Mouse (Mus musculus): ENCODE data around the gene Strn4. TPM values are rescaled to one million over a fixed set of nuclear protein-coding genes. Genes with fewer than 3 reads are reported as not detected.

Gene Strn4
- polyA plus RNA-seq, 1 experiment from 2014 or later, result 98.4 TPM

GRCm38 (mm10) chr7:16846775-16847174 lies 31.1 kb downstream of the Strn4 start:
- Histone ChIP-seq H3K27me3 (ENCODE audit: insufficient read depth, low read length) (no peaks in the 10 kb centered on the region), H3K4me1 (ENCODE audit: insufficient read depth, low read length) (peaks cover 35% of the 10 kb centered on the region), H3K9ac (replicated peaks; ENCODE audit: low read length) (no peak overlapping the region), H3K36me3 (ENCODE audit: insufficient read depth, low read length) (peaks cover 23% of the 10 kb centered on the region), H3K27ac (ENCODE audit: low read length) (no peak overlapping the region), H3K9me3 (ENCODE audit: low read length) (no peaks in the 10 kb centered on the region), H3K4me3 (ENCODE audit: low read length) (no peak overlapping the region), H3K4me2 (replicated peaks; ENCODE audit: low read depth, low read length) (no peak overlapping the region)
- WGBS, result 96% methylated on average over 5 of the region's 5 CpGs
- no peak for ATAC-seq (ENCODE audit: low FRiP score, low TSS enrichment)

DNA sequence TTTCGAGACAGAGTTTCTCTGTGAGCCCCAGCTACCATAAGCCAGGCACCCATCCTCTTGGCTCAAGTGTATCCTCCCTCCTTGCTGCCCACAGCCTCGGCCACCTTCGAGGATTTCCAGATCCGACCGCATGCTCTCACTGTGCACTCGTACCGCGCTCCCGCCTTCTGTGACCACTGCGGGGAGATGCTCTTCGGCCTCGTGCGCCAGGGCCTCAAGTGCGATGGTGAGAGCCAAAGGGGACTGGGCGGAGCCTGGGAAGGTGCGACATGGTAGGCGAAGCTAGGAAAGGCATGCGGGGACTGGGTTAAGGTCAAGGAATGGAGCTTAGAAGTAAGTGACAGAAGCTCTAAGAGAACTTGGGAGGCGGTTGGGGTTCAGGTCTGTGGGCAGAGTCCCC lies 31.8 kb downstream of the Strn4 start:
- peaks cover 28% of the 10 kb centered on the region for H3K4me1 ChIP-seq (ENCODE audit: insufficient read depth, low read length)
- ATAC-seq (ENCODE audit: low FRiP score, low TSS enrichment), result no peak
- H3K4me2 ChIP-seq (replicated peaks; ENCODE audit: low read depth, low read length), result no peak overlapping the region
- H3K27me3 ChIP-seq (ENCODE audit: insufficient read depth, low read length), result no peaks in the 10 kb centered on the region
- no peaks in the 10 kb centered on the region for H3K9me3 ChIP-seq (ENCODE audit: low read length)
- H3K36me3 ChIP-seq (ENCODE audit: insufficient read depth, low read length), result peaks cover 28% of the 10 kb centered on the region
- no peak overlapping the region for H3K9ac ChIP-seq (replicated peaks; ENCODE audit: low read length)
- no peak overlapping the region for H3K4me3 ChIP-seq (ENCODE audit: low read length)
- H3K27ac ChIP-seq (ENCODE audit: low read length), result no peak overlapping the region
- WGBS, result 84% methylated on average over 19 of the region's 19 CpGs

- H3K9me3 ChIP-seq (ENCODE audit: low read length), result no peaks in the 10 kb centered on the region
- ATAC-seq (ENCODE audit: low FRiP score, low TSS enrichment), result no peak
- no peak overlapping the region for H3K27ac ChIP-seq (ENCODE audit: low read length)
- H3K36me3 ChIP-seq (ENCODE audit: insufficient read depth, low read length), result peaks cover 33% of the 10 kb centered on the region
- no peak overlapping the region for H3K9ac ChIP-seq (replicated peaks; ENCODE audit: low read length)
- H3K4me3 ChIP-seq (ENCODE audit: low read length), result no peak overlapping the region
- peaks cover 23% of the 10 kb centered on the region for H3K4me1 ChIP-seq (ENCODE audit: insufficient read depth, low read length)
- no peak overlapping the region for H3K4me2 ChIP-seq (replicated peaks; ENCODE audit: low read depth, low read length)
- 28% methylated on average over 17 of the region's 17 CpGs for WGBS
- no peaks in the 10 kb centered on the region for H3K27me3 ChIP-seq (ENCODE audit: insufficient read depth, low read length)
These were observed 32.9 kb downstream of the Strn4 start for GRCm38 (mm10) chr7:16848579-16848978.

GRCm38 (mm10) chr7:16851636-16852035 lies 35.9 kb downstream of the Strn4 start:
- H3K4me1 ChIP-seq (ENCODE audit: insufficient read depth, low read length), result no peaks in the 10 kb centered on the region
- H3K9me3 ChIP-seq (ENCODE audit: low read length), result no peaks in the 10 kb centered on the region
- no peak overlapping the region for H3K9ac ChIP-seq (replicated peaks; ENCODE audit: low read length)
- peaks cover 62% of the 10 kb centered on the region for H3K36me3 ChIP-seq (ENCODE audit: insufficient read depth, low read length)
- no peak overlapping the region for H3K4me2 ChIP-seq (replicated peaks; ENCODE audit: low read depth, low read length)
- no peaks in the 10 kb centered on the region for H3K27me3 ChIP-seq (ENCODE audit: insufficient read depth, low read length)
- H3K4me3 ChIP-seq (ENCODE audit: low read length), result no peak overlapping the region
- 65% methylated on average over 4 of the region's 4 CpGs for WGBS
- ATAC-seq (ENCODE audit: low FRiP score, low TSS enrichment), result no peak
- no peak overlapping the region for H3K27ac ChIP-seq (ENCODE audit: low read length)

- ATAC-seq (ENCODE audit: low FRiP score, low TSS enrichment), result no peak
- Histone ChIP-seq H3K36me3 (ENCODE audit: insufficient read depth, low read length) (peaks cover 67% of the 10 kb centered on the region), H3K27me3 (ENCODE audit: insufficient read depth, low read length) (no peaks in the 10 kb centered on the region), H3K4me2 (replicated peaks; ENCODE audit: low read depth, low read length) (no peak overlapping the region), H3K4me3 (ENCODE audit: low read length) (no peak overlapping the region), H3K9me3 (ENCODE audit: low read length) (no peaks in the 10 kb centered on the region), H3K4me1 (ENCODE audit: insufficient read depth, low read length) (no peaks in the 10 kb centered on the region), H3K27ac (ENCODE audit: low read length) (no peak overlapping the region), H3K9ac (replicated peaks; ENCODE audit: low read length) (no peak overlapping the region)
- 79% methylated on average over 14 of the region's 14 CpGs for WGBS
These were observed 37.7 kb downstream of the Strn4 start for GRCm38 (mm10) chr7:16853302-16853831.

DNA sequence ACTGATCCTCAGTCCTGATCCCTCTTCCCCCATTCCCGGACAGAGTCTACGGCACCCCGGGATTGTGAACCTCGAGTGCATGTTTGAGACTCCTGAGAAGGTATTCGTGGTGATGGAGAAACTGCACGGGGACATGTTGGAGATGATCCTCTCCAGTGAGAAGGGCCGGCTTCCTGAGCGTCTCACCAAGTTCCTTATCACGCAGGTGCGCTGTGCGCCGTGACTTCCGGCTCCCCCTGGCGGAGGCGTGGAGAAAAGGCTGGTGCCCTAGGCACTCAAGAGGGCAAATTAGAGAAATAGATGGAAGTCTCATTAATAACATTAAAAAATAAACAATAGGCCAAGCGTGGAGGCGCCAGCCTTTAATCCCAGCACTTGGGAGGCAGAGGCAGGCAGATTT lies 42.6 kb downstream of the Strn4 start:
- H3K4me1 ChIP-seq (ENCODE audit: insufficient read depth, low read length), result no peaks in the 10 kb centered on the region
- H3K9me3 ChIP-seq (ENCODE audit: low read length), result no peaks in the 10 kb centered on the region
- H3K9ac ChIP-seq (replicated peaks; ENCODE audit: low read length), result no peak overlapping the region
- H3K27ac ChIP-seq (ENCODE audit: low read length), result no peak overlapping the region
- no peak overlapping the region; the same call in 1 of the 2 replicates for H3K4me2 ChIP-seq (replicated peaks; ENCODE audit: low read depth, low read length)
- WGBS, result 21% methylated on average over 17 of the region's 17 CpGs
- no peak for ATAC-seq (ENCODE audit: low FRiP score, low TSS enrichment)
- no peak overlapping the region for H3K4me3 ChIP-seq (ENCODE audit: low read length)
- H3K27me3 ChIP-seq (ENCODE audit: insufficient read depth, low read length), result no peaks in the 10 kb centered on the region
- H3K36me3 ChIP-seq (ENCODE audit: insufficient read depth, low read length), result peaks cover 38% of the 10 kb centered on the region

GRCm38 (mm10) chr7:16859902-16860651 lies 44.4 kb downstream of the Strn4 start:
- no peaks in the 10 kb centered on the region for H3K9me3 ChIP-seq (ENCODE audit: low read length)
- no peaks in the 10 kb centered on the region for H3K4me1 ChIP-seq (ENCODE audit: insufficient read depth, low read length)
- H3K4me2 ChIP-seq (replicated peaks; ENCODE audit: low read depth, low read length), result no peak overlapping the region
- no peak overlapping the region for H3K9ac ChIP-seq (replicated peaks; ENCODE audit: low read length)
- H3K27ac ChIP-seq (ENCODE audit: low read length), result no peak overlapping the region
- no peaks in the 10 kb centered on the region for H3K27me3 ChIP-seq (ENCODE audit: insufficient read depth, low read length)
- no peak for ATAC-seq (ENCODE audit: low FRiP score, low TSS enrichment)
- no peak overlapping the region for H3K4me3 ChIP-seq (ENCODE audit: low read length)
- H3K36me3 ChIP-seq (ENCODE audit: insufficient read depth, low read length), result peaks cover 33% of the 10 kb centered on the region
- 33% methylated on average over 5 of the region's 5 CpGs for WGBS

- no peak for ATAC-seq (ENCODE audit: low FRiP score, low TSS enrichment)
- Histone ChIP-seq H3K9ac (replicated peaks; ENCODE audit: low read length) (no peak overlapping the region), H3K27me3 (ENCODE audit: insufficient read depth, low read length) (no peaks in the 10 kb centered on the region), H3K36me3 (ENCODE audit: insufficient read depth, low read length) (peaks cover 34% of the 10 kb centered on the region), H3K27ac (ENCODE audit: low read length) (no peak overlapping the region), H3K4me1 (ENCODE audit: insufficient read depth, low read length) (no peaks in the 10 kb centered on the region; the same call in 1 of the 2 replicates), H3K9me3 (ENCODE audit: low read length) (no peaks in the 10 kb centered on the region), H3K4me2 (replicated peaks; ENCODE audit: low read depth, low read length) (no peak overlapping the region), H3K4me3 (ENCODE audit: low read length) (no peak overlapping the region)
- 89% methylated on average over 3 of the region's 3 CpGs for WGBS
These were observed 51.8 kb downstream of the Strn4 start for GRCm38 (mm10) chr7:16867488-16867887.

GRCm38 (mm10) chr7:16869497-16869896 lies 53.8 kb downstream of the Strn4 start:
- peak overlapping the region; percentile 29 for H3K4me3 ChIP-seq (ENCODE audit: low read length)
- H3K4me1 ChIP-seq (ENCODE audit: insufficient read depth, low read length), result no peaks in the 10 kb centered on the region; the same call in 1 of the 2 replicates
- no peaks in the 10 kb centered on the region for H3K27me3 ChIP-seq (ENCODE audit: insufficient read depth, low read length)
- H3K9me3 ChIP-seq (ENCODE audit: low read length), result no peaks in the 10 kb centered on the region
- H3K36me3 ChIP-seq (ENCODE audit: insufficient read depth, low read length), result peaks cover 27% of the 10 kb centered on the region; the same call in 1 of the 2 replicates
- H3K4me2 ChIP-seq (replicated peaks; ENCODE audit: low read depth, low read length), result peak overlapping the region; percentile 47
- no peak overlapping the region for H3K27ac ChIP-seq (ENCODE audit: low read length)
- peak overlapping the region; percentile 22; the same call in 1 of the 2 replicates for H3K9ac ChIP-seq (replicated peaks; ENCODE audit: low read length)
- ATAC-seq (ENCODE audit: low FRiP score, low TSS enrichment), result peak; percentile 96
- WGBS, result 16% methylated on average over 16 of the region's 16 CpGs

DNA sequence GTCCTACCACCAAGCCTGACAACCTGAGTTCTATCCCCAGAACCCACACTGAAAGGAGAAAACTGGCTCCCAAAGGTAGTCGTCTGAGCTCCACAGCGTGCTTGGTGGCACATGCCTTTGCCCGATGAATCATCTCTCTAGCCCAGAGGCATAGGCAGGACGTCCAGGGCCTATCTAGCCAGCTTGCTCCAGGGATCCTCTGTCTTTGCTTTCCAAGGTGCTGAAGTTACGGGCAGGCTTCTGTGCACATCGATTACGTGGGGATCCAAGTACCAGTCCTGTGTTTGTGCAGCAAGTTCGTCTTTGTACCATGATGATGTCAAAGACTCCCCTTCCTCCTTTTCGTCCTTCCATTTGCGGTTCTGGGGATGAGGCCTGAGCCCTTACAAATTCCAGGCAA lies 55.9 kb downstream of the Strn4 start:
- Histone ChIP-seq H3K9ac (replicated peaks; ENCODE audit: low read length) (no peak overlapping the region), H3K4me3 (ENCODE audit: low read length) (no peak overlapping the region), H3K9me3 (ENCODE audit: low read length) (no peaks in the 10 kb centered on the region), H3K4me2 (replicated peaks; ENCODE audit: low read depth, low read length) (no peak overlapping the region), H3K27me3 (ENCODE audit: insufficient read depth, low read length) (no peaks in the 10 kb centered on the region), H3K27ac (ENCODE audit: low read length) (no peak overlapping the region), H3K36me3 (ENCODE audit: insufficient read depth, low read length) (peaks cover 17% of the 10 kb centered on the region; the same call in 1 of the 2 replicates), H3K4me1 (ENCODE audit: insufficient read depth, low read length) (peaks cover 8% of the 10 kb centered on the region)
- WGBS, result 84% methylated on average over 10 of the region's 10 CpGs
- ATAC-seq (ENCODE audit: low FRiP score, low TSS enrichment), result no peak
